Mouse (Mus musculus) ES-Bruce4 (cell line): ENCODE measurements around the gene Cdkl3. TPM values are rescaled to one million over a fixed set of nuclear protein-coding genes. Genes with fewer than 3 reads are reported as not detected.
A peak's percentile ranks its signal among the peaks of the same experiment; 100 is the strongest.

Experiments used
- H3K27ac ChIP-seq: 2 replicates; pipeline ENCODE4 v1.5.1; 2012; ENCODE audit warnings: low read length, inconsistent platforms; ENCODE audit not compliant: insufficient read depth
- H3K27me3 ChIP-seq: 2 replicates; pipeline ENCODE4 v1.6.1; 2012; ENCODE audit warnings: mild to moderate bottlenecking, low read length, inconsistent platforms; ENCODE audit not compliant: control insufficient read depth, poor library complexity, insufficient read depth, severe bottlenecking
- H3K36me3 ChIP-seq: 2 replicates; pipeline ENCODE4 v1.6.1; 2012; ENCODE audit warnings: inconsistent platforms, mild to moderate bottlenecking, low read length, moderate library complexity; ENCODE audit not compliant: control insufficient read depth, poor library complexity, insufficient read depth, severe bottlenecking
- H3K4me1 ChIP-seq: one replicate; pipeline ENCODE4 v1.8.1; 2011; ENCODE audit warnings: low read length; ENCODE audit not compliant: control insufficient read depth, insufficient read depth
- H3K4me3 ChIP-seq: 2 replicates; pipeline ENCODE4 v1.5.1; 2011; ENCODE audit warnings: low read depth, mild to moderate bottlenecking, low read length
- H3K9ac ChIP-seq: 2 replicates; pipeline ENCODE4 v1.6.1; 2012; ENCODE audit warnings: low read depth, mild to moderate bottlenecking, inconsistent platforms; ENCODE audit not compliant: poor library complexity, severe bottlenecking
- H3K9me3 ChIP-seq: replicated peaks from 2 replicates; pipeline ENCODE4 v1.6.1; 2012; ENCODE audit warnings: mild to moderate bottlenecking, low read length, inconsistent platforms; ENCODE audit not compliant: control insufficient read depth, poor library complexity, insufficient read depth, severe bottlenecking
- CTCF ChIP-seq: IDR thresholded peaks from one replicate; pipeline ENCODE4 v1.8.1; 2011; ENCODE audit warnings: low read depth, low read length
- EP300 ChIP-seq: IDR thresholded peaks from 2 replicates; pipeline ENCODE4 v1.6.1; 2011; ENCODE audit warnings: low read depth, low read length; ENCODE audit not compliant: insufficient read depth
- POLR2A ChIP-seq: IDR thresholded peaks from one replicate; pipeline ENCODE4 v1.8.1; 2011; ENCODE audit warnings: low read length; ENCODE audit not compliant: insufficient read depth
- polyA plus RNA-seq: library from polyadenylated mRNA; stranded (reverse); fragments of >200 nt; gene quantifications from 2 replicates; pipeline ENCODE4 v1.2.4, GENCODE M21; 2011; ENCODE audit warnings: low read depth; ENCODE audit not compliant: missing spikeins, insufficient read depth, insufficient read length

The Cdkl3 gene
- polyA plus RNA-seq, 1 experiment: 12.9 TPM

DNA sequence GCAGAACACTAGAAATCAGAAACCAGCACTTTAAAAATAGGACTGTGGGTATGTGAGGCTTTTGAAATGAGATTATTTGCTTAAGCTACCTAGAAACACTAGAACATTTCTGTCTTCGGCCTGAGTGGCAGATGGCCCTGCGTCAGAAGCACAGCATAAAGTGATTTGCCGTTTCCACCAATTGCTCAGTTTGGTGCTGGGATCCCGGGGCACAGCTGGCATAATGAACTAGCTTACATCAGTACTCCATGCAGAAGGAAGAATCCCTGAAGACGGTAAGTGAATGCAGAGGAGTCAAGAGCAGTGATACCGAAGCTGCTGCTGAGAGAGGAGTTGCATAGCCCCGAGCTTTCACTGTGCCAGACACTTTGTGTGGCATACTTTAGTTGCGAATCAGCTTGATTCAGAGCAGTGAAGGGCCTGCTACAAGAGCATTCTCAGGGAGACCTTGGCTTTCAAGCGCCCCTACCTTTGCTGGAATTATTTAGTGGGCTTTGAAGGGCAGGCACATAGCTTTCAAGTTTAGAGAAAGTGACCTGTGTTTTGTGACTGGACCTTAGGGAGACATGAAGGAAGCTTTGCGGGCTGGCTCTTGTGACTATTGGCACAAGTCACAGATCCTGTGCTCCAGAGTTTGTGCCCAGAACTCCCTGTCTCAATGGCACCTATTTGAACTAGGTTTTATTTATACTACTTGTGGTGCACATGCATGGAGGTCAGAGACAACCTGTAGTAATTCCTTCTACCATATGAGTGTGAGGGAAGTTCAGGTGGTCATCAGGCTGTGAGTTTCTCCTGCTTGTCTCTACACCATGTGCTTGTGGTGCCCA is 125.8 kb downstream of the Cdkl3 start:
- H3K9me3 ChIP-seq: no peaks in the 10 kb centered on the region; the same call in 1 of the 2 replicates
- no peak overlapping the region for H3K27ac ChIP-seq
- no peaks in the 10 kb centered on the region for H3K36me3 ChIP-seq
- no peaks in the 10 kb centered on the region for H3K4me1 ChIP-seq
- TF ChIP-seq EP300 (no peak), CTCF (no peak), POLR2A (no peak)
- H3K4me3 ChIP-seq: no peak overlapping the region
- no peaks in the 10 kb centered on the region for H3K27me3 ChIP-seq
- no peak overlapping the region for H3K9ac ChIP-seq

DNA sequence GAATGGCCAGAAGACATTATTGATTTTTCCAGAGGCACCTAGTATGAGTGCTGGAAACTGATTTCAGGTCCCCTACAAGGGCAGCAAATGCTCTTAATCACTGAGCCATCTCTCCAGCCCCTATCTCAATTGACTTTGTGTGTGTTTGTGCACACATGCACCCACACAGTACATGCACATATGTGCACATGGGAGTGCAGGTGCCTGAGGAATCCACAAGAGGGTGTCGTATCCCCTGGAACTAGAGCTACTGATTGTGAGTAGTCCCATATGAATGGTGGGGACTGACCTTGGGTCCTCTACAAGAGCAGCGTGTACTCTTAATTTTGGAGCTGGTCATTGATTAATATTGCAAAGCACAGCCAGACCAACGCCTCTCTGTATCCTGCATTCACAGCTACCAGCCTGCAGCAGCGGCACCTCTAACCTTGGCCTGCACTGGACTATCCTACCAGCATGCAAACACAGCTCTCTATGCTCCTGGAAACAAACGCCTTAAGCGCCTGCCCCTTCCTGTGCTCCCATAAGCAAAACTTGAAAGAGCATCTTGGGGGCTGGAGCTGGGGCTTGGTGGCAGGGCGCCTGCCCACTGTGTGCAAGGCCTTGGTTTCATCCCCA is 126.5 kb downstream of the Cdkl3 start:
- no peak overlapping the region for H3K27ac ChIP-seq
- H3K4me3 ChIP-seq: no peak overlapping the region
- no peak for TF ChIP-seq POLR2A
- TF ChIP-seq EP300: no peak
- peak; percentile 38 for TF ChIP-seq CTCF
- H3K36me3 ChIP-seq: no peaks in the 10 kb centered on the region
- peaks cover 2% of the 10 kb centered on the region; the same call in 1 of the 2 replicates for H3K9me3 ChIP-seq
- H3K9ac ChIP-seq: no peak overlapping the region
- no peaks in the 10 kb centered on the region for H3K27me3 ChIP-seq
- no peaks in the 10 kb centered on the region for H3K4me1 ChIP-seq

Other genes starting within 250 kb of the Cdkl3 start
- 50.2 and 50.5 TPM in 2 replicates for gene Sec24a, start 240.6 kb upstream of the Cdkl3 start, polyA plus RNA-seq
- gene Sar1b, start 240.5 kb upstream of the Cdkl3 start, polyA plus RNA-seq: 38.8 and 39.5 TPM in 2 replicates
- 9.6 and 10.1 TPM in 2 replicates for gene Jade2, start 146.6 kb upstream of the Cdkl3 start, polyA plus RNA-seq
- gene Cdkn2aipnl, start 36.6 kb upstream of the Cdkl3 start, polyA plus RNA-seq: 69.8 and 77.1 TPM in 2 replicates
- gene Ube2b, start 3.5 kb upstream of the Cdkl3 start, polyA plus RNA-seq: 194 and 197 TPM in 2 replicates
- 103 TPM in 2 replicates for gene Ppp2ca, start 94.5 kb downstream of the Cdkl3 start, polyA plus RNA-seq
- not detected in 2 replicates for gene Olfr1373, start 141.3 kb downstream of the Cdkl3 start, polyA plus RNA-seq
- gene Olfr1371, start 209.8 kb downstream of the Cdkl3 start, polyA plus RNA-seq: not detected in 2 replicates
- gene Skp1a, start 227.8 kb downstream of the Cdkl3 start, polyA plus RNA-seq: 589 and 680 TPM in 2 replicates